ENCODE assay signal across 10 mouse cellular contexts in genomic region chr10:121501160-121501559, GRCm38 (mm10). TPM values are rescaled to one million over a fixed set of nuclear protein-coding genes. Genes with fewer than 3 reads are reported as not detected.
A peak's percentile ranks its signal among the peaks of the same experiment; 100 is the strongest.
DNase-seq lines count a peak whose midpoint lies in the region; ATAC-seq lines count a peak whose summit lies in the region.
"Had no signal": no experiment of that assay in that cellular context is flagged by ENCODE, and none has a peak within 500 bp of the region (broad histone marks: within the 10 kb centered on the region; RNA-seq: fewer than 3 reads in every experiment).

No protein-coding gene starts in this region.

- peaks cover 36% of the 10 kb centered on the region for H3K4me1 ChIP-seq in lung, embryonic 15.5 days
- H3K4me1 ChIP-seq in heart, embryonic 11.5 days (ENCODE audit: control insufficient read depth, insufficient read depth, low read length), result no peaks in the 10 kb centered on the region; the same call in 1 of the 2 replicates

- H3K36me3 ChIP-seq in lung, embryonic 15.5 days, result no peaks in the 10 kb centered on the region
- H3K36me3 ChIP-seq in heart, embryonic 11.5 days (ENCODE audit: control insufficient read depth, insufficient read depth, low read length), result no peaks in the 10 kb centered on the region
- H3K36me3 ChIP-seq: embryonic facial prominence, embryonic 12.5 days; limb, embryonic 12.5 days had no signal

- ATAC-seq in lung, embryonic 15.5 days (ENCODE audit: borderline replicate concordance, extremely low read depth, low FRiP score, low TSS enrichment), result no peak
- ATAC-seq in activated CD4-positive, CD25-positive, alpha-beta regulatory T cell, adult 4 months, result peak; percentile 33
- peak; percentile 75 for ATAC-seq in neutrophil, adult 5-6 weeks (ENCODE audit: extremely low read depth, insufficient number of reproducible peaks, low FRiP score, poor library complexity, severe bottlenecking)
- ATAC-seq in heart, embryonic 11.5 days (replicated peaks; ENCODE audit: insufficient number of reproducible peaks, low FRiP score, low TSS enrichment), result no peak

- H3K4me3 ChIP-seq in lung, embryonic 15.5 days, result no peak overlapping the region
- no peak overlapping the region for H3K4me3 ChIP-seq in heart, embryonic 11.5 days (ENCODE audit: low read depth, low read length)
- H3K4me3 ChIP-seq: embryonic facial prominence, embryonic 12.5 days; limb, embryonic 12.5 days had no signal

- no peaks in the 10 kb centered on the region for H3K27me3 ChIP-seq in lung, embryonic 15.5 days
- H3K27me3 ChIP-seq in heart, embryonic 11.5 days (ENCODE audit: control insufficient read depth, insufficient read depth, low read length), result no peaks in the 10 kb centered on the region
- H3K27me3 ChIP-seq: embryonic facial prominence, embryonic 12.5 days; limb, embryonic 12.5 days had no signal

- H3K9me3 ChIP-seq in lung, embryonic 15.5 days, result no peaks in the 10 kb centered on the region
- H3K9me3 ChIP-seq in heart, embryonic 11.5 days (replicated peaks; ENCODE audit: control insufficient read depth, low read length), result no peaks in the 10 kb centered on the region
- H3K9me3 ChIP-seq: embryonic facial prominence, embryonic 12.5 days; limb, embryonic 12.5 days had no signal

- no peak overlapping the region for H3K9ac ChIP-seq in lung, embryonic 15.5 days
- no peak overlapping the region for H3K9ac ChIP-seq in heart, embryonic 11.5 days (ENCODE audit: low read depth, low read length)
- H3K9ac ChIP-seq: embryonic facial prominence, embryonic 12.5 days; limb, embryonic 12.5 days had no signal

- no peak overlapping the region for H3K4me2 ChIP-seq in lung, embryonic 15.5 days
- H3K4me2 ChIP-seq in heart, embryonic 11.5 days, result no peak overlapping the region
- H3K4me2 ChIP-seq: embryonic facial prominence, embryonic 12.5 days; limb, embryonic 12.5 days had no signal

- 57% methylated on average over 5 of the region's 5 CpGs for WGBS in lung, embryonic 15.5 days
- WGBS in heart, embryonic 11.5 days (ENCODE audit: insufficient replicate concordance), result 58% methylated on average over 5 of the region's 5 CpGs

- DNase-seq in lung, postnatal 25 days (ENCODE audit: low spot score), result no peak
- DNase-seq in liver, result peak; percentile 53
- DNase-seq in kidney, adult 11 months, result no peak
- no peak for DNase-seq in urinary bladder, postnatal 25 days (ENCODE audit: low spot score)

- peak overlapping the region; percentile 20; the same call in 1 of the 2 replicates for H3K27ac ChIP-seq in lung, embryonic 15.5 days
- H3K27ac ChIP-seq in heart, embryonic 11.5 days (ENCODE audit: low read depth, low read length), result no peak overlapping the region
- H3K27ac ChIP-seq: embryonic facial prominence, embryonic 12.5 days; limb, embryonic 12.5 days had no signal

RNA-seq across cellular contexts. Expression of gene Rassf3, which starts 25.0 kb away (rescaled TPM):
- polyA plus RNA-seq in lung, embryonic 15.5 days (2015; fragmentation: Nextera tagmentation; extraction: Ambion mirVana), result 18.3 and 20.8 TPM in 2 replicates
- 1 to 10 TPM; 5.7 to 7.0 TPM for polyA plus RNA-seq in activated CD4-positive, CD25-positive, alpha-beta regulatory T cell, adult 4 months (2017; shearing (Covaris generic))
- total RNA-seq in neutrophil, adult 5-6 weeks (2017), result 173 and 189 TPM in 2 replicates
- 18.3 and 23.9 TPM in 2 replicates for polyA plus RNA-seq in heart, embryonic 11.5 days (2014; fragmentation: Nextera tagmentation; extraction: Ambion mirVana)

Comparison
In these comparisons a context has a peak if more than half of its experiments do, and no peak if none do; other contexts are left out.
1. ATAC-seq: peak in activated CD4-positive, CD25-positive, alpha-beta regulatory T cell, adult 4 months (single experiment) and neutrophil, adult 5-6 weeks (single experiment); none in lung, embryonic 15.5 days (single experiment) and heart, embryonic 11.5 days (single experiment).